Mouse (Mus musculus): Measurements from ENCODE around the gene Dpysl5. TPM values are rescaled to one million over a fixed set of nuclear protein-coding genes. Genes with fewer than 3 reads are reported as not detected.

Gene Dpysl5
- total RNA-seq, 1 experiment from 2014 or later: not detected

- ATAC-seq (replicated peaks; ENCODE audit: low read depth, poor library complexity, severe bottlenecking): no peak
These were observed 103.7 kb downstream of the Dpysl5 start for GRCm38 (mm10) chr5:30815120-30815465.

- no peak for ATAC-seq (replicated peaks; ENCODE audit: low read depth, poor library complexity, severe bottlenecking)
These were observed 105.0 kb downstream of the Dpysl5 start for GRCm38 (mm10) chr5:30816261-30816791.

- no peak for ATAC-seq (replicated peaks; ENCODE audit: low read depth, poor library complexity, severe bottlenecking)
These were observed 107.5 kb downstream of the Dpysl5 start for GRCm38 (mm10) chr5:30818758-30819309.

GRCm38 (mm10) chr5:30822689-30823088 is 111.3 kb downstream of the Dpysl5 start:
- ATAC-seq (replicated peaks; ENCODE audit: low read depth, poor library complexity, severe bottlenecking): no peak

GRCm38 (mm10) chr5:30823091-30823490 is 111.7 kb downstream of the Dpysl5 start:
- no peak for ATAC-seq (replicated peaks; ENCODE audit: low read depth, poor library complexity, severe bottlenecking)

GRCm38 (mm10) chr5:30824124-30824988 is 113.0 kb downstream of the Dpysl5 start:
- no peak for ATAC-seq (replicated peaks; ENCODE audit: low read depth, poor library complexity, severe bottlenecking)

GRCm38 (mm10) chr5:30825166-30825565 is 113.8 kb downstream of the Dpysl5 start:
- no peak for ATAC-seq (replicated peaks; ENCODE audit: low read depth, poor library complexity, severe bottlenecking)

- no peak for ATAC-seq (replicated peaks; ENCODE audit: low read depth, poor library complexity, severe bottlenecking)
These were observed 114.5 kb downstream of the Dpysl5 start for GRCm38 (mm10) chr5:30825821-30826220.

- ATAC-seq (replicated peaks; ENCODE audit: low read depth, poor library complexity, severe bottlenecking): no peak
These were observed 122.1 kb downstream of the Dpysl5 start for GRCm38 (mm10) chr5:30833416-30833815.

GRCm38 (mm10) chr5:30839731-30840130 is 128.4 kb downstream of the Dpysl5 start:
- no peak for ATAC-seq (replicated peaks; ENCODE audit: low read depth, poor library complexity, severe bottlenecking)

- ATAC-seq (replicated peaks; ENCODE audit: low read depth, poor library complexity, severe bottlenecking): no peak
These were observed 130.5 kb downstream of the Dpysl5 start for GRCm38 (mm10) chr5:30841896-30842295.

Other genes with a start within 250 kb of the Dpysl5 start
- not detected in 2 replicates for gene Otof, start 249.6 kb upstream of the Dpysl5 start, total RNA-seq (2017)
- not detected in 2 replicates for gene 1700001C02Rik, start 245.5 kb upstream of the Dpysl5 start, total RNA-seq (2017)
- gene Cib4, start 165.7 kb upstream of the Dpysl5 start, total RNA-seq (2017): not detected in 2 replicates
- not detected in 2 replicates for gene Kcnk3, start 123.4 kb upstream of the Dpysl5 start, total RNA-seq (2017)
- 4.8 and 8.5 TPM in 2 replicates for gene Slc35f6, start 63.6 kb upstream of the Dpysl5 start, total RNA-seq (2017)
- gene Cenpa, start 44.8 kb upstream of the Dpysl5 start, total RNA-seq (2017): 107 and 123 TPM in 2 replicates
- gene Mapre3, start 103.1 kb downstream of the Dpysl5 start, total RNA-seq (2017): not detected in 2 replicates
- 13.8 and 18.5 TPM in 2 replicates for gene Tmem214, start 156.4 kb downstream of the Dpysl5 start, total RNA-seq (2017)
- gene Agbl5, start 177.1 kb downstream of the Dpysl5 start, total RNA-seq (2017): 16.1 and 30.6 TPM in 2 replicates
- 227 and 230 TPM in 2 replicates for gene Ost4, start 196.2 kb downstream of the Dpysl5 start, total RNA-seq (2017)
- gene Emilin1, start 201.8 kb downstream of the Dpysl5 start, total RNA-seq (2017): 58.2 and 87.3 TPM in 2 replicates
- gene Khk, start 209.9 kb downstream of the Dpysl5 start, total RNA-seq (2017): 85.4 and 99.2 TPM in 2 replicates
- gene Cgref1, start 234.0 kb downstream of the Dpysl5 start, total RNA-seq (2017): not detected in 2 replicates
- gene Preb, start 248.8 kb downstream of the Dpysl5 start, total RNA-seq (2017): 23.0 and 48.0 TPM in 2 replicates